8 mouse cellular contexts compared by ENCODE assay signal in genomic region chr10:112928452-112929221, GRCm38 (mm10). TPM values are rescaled to one million over a fixed set of nuclear protein-coding genes. Genes with fewer than 3 reads are reported as not detected.
DNase-seq lines count a peak whose midpoint lies in the region; ATAC-seq and TF ChIP-seq lines count a peak whose summit lies in the region.

Atxn7l3b (minus strand) TSS chr10:112929001.

- DNase-seq in Patski (ENCODE audit: low read depth, low spot score): peak; percentile 54
- peak; percentile 98 to 99 for DNase-seq in cerebellum, postnatal 14 days
- peak; percentile 88 to 94 for DNase-seq in frontal cortex, postnatal 14 days (ENCODE audit: low spot score in 2 of 2)
- peak; percentile 94 to 98 for DNase-seq in layer of hippocampus, postnatal 25 days (ENCODE audit: extremely low spot score in 1 of 2, low spot score in 1 of 2)
- DNase-seq in lung, postnatal 25 days (ENCODE audit: low spot score): peak; percentile 95
- peak; percentile 93 for DNase-seq in retina, embryonic 14.5 days (ENCODE audit: low spot score)
- DNase-seq in thymus, postnatal 4 days: peak; percentile 98

- H3K4me3 ChIP-seq in hindbrain, embryonic 13.5 days: peak within 1 kb of the TSS; percentile 88

- POLR2A ChIA-PET in Patski (lab: Charles Lee): interaction anchor here (0.5 to 0.7 kb wide), 2 partner anchors 25 to 34 kb away, joined by 3 read pairs; no protein-coding TSS in a partner anchor

- peak within 1 kb of the TSS; percentile 98 for H3K27ac ChIP-seq in hindbrain, embryonic 13.5 days

- H3K27me3 ChIP-seq in Patski: no peaks in the 10 kb centered on the region
- no peaks in the 10 kb centered on the region for H3K27me3 ChIP-seq in hindbrain, embryonic 13.5 days

- TF ChIP-seq CTCF in Patski (IDR thresholded peaks at IDR 0.05): no peak

- H3K9me3 ChIP-seq in hindbrain, embryonic 13.5 days: no peaks in the 10 kb centered on the region

- in situ Hi-C loops in Patski (cut with MboI; ENCODE audit: low pct_unique_long_range_greater_than_20kb): no loop called here

- H3K9ac ChIP-seq in hindbrain, embryonic 13.5 days: peak within 1 kb of the TSS; percentile 99

- 1% methylated on average over 69 of the region's 70 CpGs for WGBS in hindbrain, embryonic 13.5 days

- H3K4me1 ChIP-seq in hindbrain, embryonic 13.5 days (replicated peaks): peaks cover 31% of the 10 kb centered on the region

- CTCF ChIA-PET in Patski (lab: Charles Lee): interaction anchor here (1.0 to 1.7 kb wide), 3 partner anchors 44 to 82 kb away, joined by 3 to 4 read pairs (median 3); no protein-coding TSS in a partner anchor

- H3K4me2 ChIP-seq in hindbrain, embryonic 13.5 days: peak within 1 kb of the TSS; percentile 68

- H3K36me3 ChIP-seq in hindbrain, embryonic 13.5 days: peaks cover 27% of the 10 kb centered on the region

- peak; percentile 99 for ATAC-seq in Patski
- peak; percentile 100 for ATAC-seq in hindbrain, embryonic 13.5 days (ENCODE audit: low FRiP score)

RNA-seq across cellular contexts. Expression of gene Atxn7l3b, which starts in this region (rescaled TPM):
- polyA plus RNA-seq in Patski (2021): 64.7 TPM
- 435 and 450 TPM in 2 replicates for polyA plus RNA-seq in hindbrain, embryonic 13.5 days (2015; fragmentation: Nextera tagmentation; extraction: Ambion mirVana)
- 100 to 1,000 TPM; 205 to 227 TPM for total RNA-seq in layer of hippocampus, postnatal 25 days (2021)

Comparison
In these comparisons a context has a peak if more than half of its experiments do, and no peak if none do; other contexts are left out.
1. Peak in every context shown above with its lines: DNase-seq, ATAC-seq, H3K4me3 ChIP-seq and H3K27ac ChIP-seq.